Mouse (Mus musculus): ENCODE measurements around the gene Kcnd3.

DNA sequence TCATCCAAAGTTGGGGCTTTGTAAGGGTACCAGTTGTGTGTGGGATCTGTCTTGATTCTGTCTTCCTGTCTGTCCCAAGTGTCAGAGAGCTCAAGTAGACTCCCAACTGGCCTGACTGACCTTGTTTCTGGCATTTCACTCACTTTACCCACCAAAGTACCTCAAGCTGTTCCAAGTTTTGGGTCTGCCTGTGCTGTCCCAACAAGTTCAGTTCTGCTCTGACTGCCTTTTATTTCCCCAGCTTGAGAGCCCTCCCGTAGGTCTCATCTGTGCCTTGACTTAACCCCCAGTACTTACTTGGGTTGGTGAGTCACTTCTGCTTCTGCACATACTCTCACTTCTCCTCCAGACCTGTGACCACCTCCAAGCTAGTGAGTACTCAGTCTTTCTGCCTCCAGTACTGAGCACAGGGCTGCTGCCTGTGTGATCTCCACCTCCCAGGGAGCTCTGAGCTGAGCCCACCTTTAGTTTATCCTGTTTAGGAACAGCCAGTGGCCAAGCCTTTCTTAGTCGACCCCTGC lies 269.6 kb downstream of the Kcnd3 start:
- no peak for TF ChIP-seq CTCF (IDR thresholded peaks at IDR 0.05; ENCODE audit: low read depth)
- no peak for TF ChIP-seq EP300 (IDR thresholded peaks at IDR 0.05; ENCODE audit: low read depth)
